Mouse (Mus musculus): ENCODE data around the gene Vmn1r130. TPM values are rescaled to one million over a fixed set of nuclear protein-coding genes. Genes with fewer than 3 reads are reported as not detected.

Vmn1r130 gene
- total RNA-seq (2023) = not detected

GRCm38 (mm10) chr7:21511480-21511879 lies at the start of gene Vmn1r130:
Gene Vmn1r130 (plus strand): TSS chr7:21511780.

GRCm38 (mm10) chr7:21545990-21546389 lies 34.4 kb downstream of the Vmn1r130 start, which contains the start of gene Vmn1r131:
Gene Vmn1r131 (minus strand): TSS chr7:21546090.

Other genes starting within 250 kb of the Vmn1r130 start
- not detected for gene Vmn1r125, start 239.6 kb upstream of the Vmn1r130 start, total RNA-seq (2023)
- gene Vmn1r126, start 210.3 kb upstream of the Vmn1r130 start, total RNA-seq (2023) = not detected
- gene Vmn1r127, start 191.9 kb upstream of the Vmn1r130 start, total RNA-seq (2023) = not detected
- not detected for gene Vmn1r128, start 162.4 kb upstream of the Vmn1r130 start, total RNA-seq (2023)
- not detected for gene Vmn1r129, start 150.5 kb upstream of the Vmn1r130 start, total RNA-seq (2023)
- gene Gm6882, start 79.0 kb upstream of the Vmn1r130 start, total RNA-seq (2023) = not detected
- gene Vmn1r131, start 34.3 kb downstream of the Vmn1r130 start, total RNA-seq (2023) = not detected
- not detected for gene Vmn1r132, start 102.3 kb downstream of the Vmn1r130 start, total RNA-seq (2023)
- gene Gm4175, start 249.7 kb downstream of the Vmn1r130 start, total RNA-seq (2023) = not detected

Measured in T-cell, adult 66 days (primary cell).